Mouse (Mus musculus) layer of hippocampus, adult 9-11 months (tissue): ENCODE data around the gene Gm17542.
"Not testable (repeated sequence)": the region's sequence is repeated elsewhere in the genome, so short reads cannot be mapped to it uniquely, and the experiment has no call there.

Experiments
- DNase-seq: peaks from one replicate; pipeline ENCODE4 v3.0.0; 2022

Gm17542 gene

DNA sequence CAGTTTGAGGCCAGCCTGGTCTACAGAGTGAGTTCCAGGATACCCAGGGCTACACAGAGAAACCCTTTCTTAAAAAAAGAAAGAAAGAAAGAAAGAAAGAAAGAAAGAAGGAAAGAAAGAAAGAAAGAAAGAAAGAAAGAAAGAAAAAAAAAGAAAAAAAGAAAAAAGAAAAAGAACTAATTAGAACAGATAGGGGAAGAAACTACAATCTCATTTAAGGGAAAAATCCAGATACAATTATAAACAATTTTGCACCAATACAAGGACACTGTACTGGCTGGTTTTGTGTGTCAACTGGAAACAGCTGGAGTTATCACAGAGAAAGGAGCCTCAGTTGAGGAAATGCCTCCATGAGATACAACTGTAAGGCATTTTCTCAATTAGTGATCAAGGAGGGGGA, at the start of gene Gm17542:
Gene Gm17542 (minus strand): TSS at position 101 of the 400 bp plus-strand sequence.
- DNase-seq = not testable (repeated sequence)

- no peak for DNase-seq
Measured at GRCm38 (mm10) chr10:58739779-58740178, 21.8 kb upstream of the Gm17542 start.

- DNase-seq = no peak
Measured at GRCm38 (mm10) chr10:58738152-58738551, 20.1 kb upstream of the Gm17542 start.

DNA sequence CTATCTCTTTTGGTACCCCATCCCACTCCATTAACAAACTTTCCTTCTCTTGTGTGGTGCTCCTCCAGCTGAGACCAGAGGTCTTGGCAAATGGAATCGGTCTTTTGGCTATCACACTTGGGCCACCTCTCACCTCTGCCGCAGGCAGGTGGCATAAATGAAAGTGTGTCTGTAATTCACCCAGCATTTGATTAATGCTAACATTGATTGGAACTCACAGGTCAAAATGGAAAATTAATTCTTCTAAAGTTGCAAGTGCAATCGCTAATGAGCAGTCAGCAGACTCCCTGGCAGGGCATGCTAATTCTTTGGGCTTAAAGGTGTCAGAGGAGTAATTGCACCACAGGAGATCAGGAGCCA, 3.2 kb downstream of the Gm17542 start:
- DNase-seq = no peak

DNA sequence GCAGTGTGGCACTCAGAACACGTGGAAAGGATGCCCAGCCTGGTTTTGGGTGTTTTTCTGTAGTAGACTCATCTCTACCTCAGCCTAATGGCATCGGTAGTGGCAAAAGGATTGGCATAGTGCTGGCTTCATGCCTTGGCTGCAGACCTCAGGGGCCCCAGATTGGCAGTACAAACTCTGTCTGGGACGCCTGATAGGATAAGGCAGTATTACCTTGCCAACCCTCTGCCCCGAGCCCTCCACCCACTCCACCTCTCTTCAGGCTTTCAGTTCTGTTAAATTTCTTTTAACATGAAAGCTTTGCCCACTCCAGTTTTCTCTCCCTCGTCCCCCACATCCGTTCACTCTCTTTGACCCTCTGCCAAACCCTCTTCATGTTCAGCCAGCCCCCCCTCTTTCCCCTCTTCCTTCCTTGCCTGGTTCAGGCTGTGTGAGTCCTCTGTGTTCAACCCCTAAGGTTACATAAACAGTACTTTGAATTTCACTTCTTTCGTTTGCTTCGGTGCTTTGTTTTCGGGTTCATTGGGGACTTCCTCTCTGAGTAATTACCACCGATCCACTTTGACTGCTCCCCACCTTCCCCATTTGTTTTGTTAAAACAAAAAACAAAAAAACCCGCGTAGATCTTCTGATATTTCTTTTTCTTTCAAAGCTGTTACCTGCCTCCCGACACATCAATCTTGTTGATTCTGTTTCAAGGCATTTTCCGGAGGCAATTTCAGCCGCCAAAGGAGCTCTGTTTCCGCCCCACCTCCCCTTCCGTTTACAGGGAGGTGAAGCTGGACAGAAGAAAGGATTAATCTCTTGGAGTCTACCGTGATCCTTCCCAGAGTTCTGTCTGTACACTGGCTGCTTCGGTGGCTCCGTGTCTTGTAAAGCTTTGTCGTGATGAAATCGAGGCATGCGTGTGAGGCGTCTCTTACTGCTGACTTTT, 3.9 kb downstream of the Gm17542 start:
- DNase-seq = no peak

DNA sequence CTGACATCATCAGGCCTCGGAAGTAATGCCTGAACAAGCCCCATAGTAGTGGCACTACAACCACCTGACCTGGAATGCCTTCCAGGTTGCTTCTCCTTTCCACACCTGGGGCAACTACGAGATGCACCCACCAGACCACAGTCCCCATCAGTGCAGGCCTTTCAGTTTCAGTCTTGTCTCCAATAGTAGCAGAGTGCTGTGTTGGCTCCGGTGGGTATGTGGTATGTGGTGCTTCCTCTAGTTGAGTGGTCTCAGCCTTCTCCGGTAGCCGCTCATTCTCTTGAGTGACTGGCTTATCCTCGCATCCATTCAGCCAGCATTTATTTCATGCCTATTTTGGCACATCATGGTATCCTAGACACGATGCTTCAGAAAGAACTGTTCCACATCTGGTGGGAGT, 4.8 kb downstream of the Gm17542 start:
- no peak for DNase-seq

DNA sequence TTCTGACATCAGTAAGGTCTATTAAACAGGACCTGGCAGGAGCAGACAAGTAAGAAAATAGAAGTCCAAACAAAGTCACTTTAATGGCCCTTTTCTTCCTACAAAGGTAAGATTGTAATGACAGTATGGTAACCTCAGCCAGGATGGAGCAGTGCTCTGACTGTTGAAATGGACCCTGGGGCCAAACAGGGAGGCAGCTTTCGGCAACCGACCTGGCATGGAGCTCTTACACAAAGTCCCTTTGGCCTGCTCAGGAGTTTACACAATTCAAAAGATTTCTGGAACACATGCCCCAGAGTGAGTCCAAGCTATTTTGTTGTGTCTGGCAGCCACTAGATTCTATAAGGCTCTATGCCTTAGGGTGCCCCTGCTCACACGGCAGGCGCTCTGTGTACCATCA, 9.0 kb downstream of the Gm17542 start:
- DNase-seq = no peak

- no peak for DNase-seq
Measured at GRCm38 (mm10) chr10:58700578-58700977, 17.4 kb downstream of the Gm17542 start.

GRCm38 (mm10) chr10:58700160-58700559, 17.9 kb downstream of the Gm17542 start:
- DNase-seq = no peak

DNA sequence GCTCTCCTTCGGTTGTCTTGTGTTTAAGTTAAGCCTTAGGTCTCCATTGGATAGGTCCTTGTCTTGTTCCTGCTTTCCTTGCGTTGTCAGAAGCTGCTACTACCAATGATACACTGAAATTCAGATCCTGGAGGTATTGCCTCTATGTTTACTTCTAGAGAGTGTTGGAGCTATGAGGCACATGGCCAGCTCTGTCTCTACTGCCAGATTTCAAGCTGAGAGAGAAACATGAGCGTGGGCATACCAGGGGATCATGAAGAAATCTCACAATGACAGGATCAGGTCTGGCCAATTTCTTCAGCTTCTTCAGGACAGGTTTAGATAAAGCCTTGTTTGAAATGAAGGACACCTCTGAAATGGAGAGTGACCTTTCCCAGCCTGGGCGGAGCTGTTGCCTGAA, 19.1 kb downstream of the Gm17542 start:
- no peak for DNase-seq

GRCm38 (mm10) chr10:58691051-58691450, 27.0 kb downstream of the Gm17542 start:
- DNase-seq = no peak

DNA sequence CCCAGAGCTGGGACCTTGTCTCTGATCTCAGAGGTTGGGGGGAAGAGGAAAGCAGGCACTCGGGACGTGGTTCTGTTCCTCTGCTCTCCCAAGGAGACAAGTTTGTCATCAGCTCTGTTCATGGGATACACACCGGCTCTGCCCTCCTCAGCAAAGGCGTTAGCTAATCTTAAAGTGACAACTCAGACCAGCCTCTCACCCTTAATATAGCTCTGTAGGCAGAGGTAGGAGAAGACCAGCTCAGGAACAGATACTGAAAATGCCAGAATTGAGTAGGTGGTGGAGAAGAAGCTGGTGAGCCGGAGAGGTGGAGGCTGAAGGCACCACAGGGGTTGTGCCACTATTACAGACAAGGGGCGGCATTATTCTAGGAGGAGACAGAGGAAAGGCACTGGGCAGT, 38.7 kb downstream of the Gm17542 start:
- no peak for DNase-seq

- peak; percentile 52 for DNase-seq
Measured at GRCm38 (mm10) chr10:58675533-58675932, 42.5 kb downstream of the Gm17542 start, which contains the start of gene Edar. TSS of gene Edar (minus strand) at chr10:58675654.

- peak; percentile 61 for DNase-seq
Measured at GRCm38 (mm10) chr10:58673278-58674061, 44.5 kb downstream of the Gm17542 start.

- no peak for DNase-seq
Measured at GRCm38 (mm10) chr10:58672557-58673277, 45.3 kb downstream of the Gm17542 start.

- DNase-seq = peak; percentile 17
Measured at GRCm38 (mm10) chr10:58663868-58664267, 54.1 kb downstream of the Gm17542 start.
